Mouse (Mus musculus): ENCODE measurements around the gene Phyhd1.

The Phyhd1 gene

GRCm38 (mm10) chr2:30265767-30266253 is at the start of gene Phyhd1:
Gene Phyhd1 (plus strand): TSS chr2:30266203.
- peak; percentile 79 for DNase-seq (ENCODE audit: low spot score)

- no peak for DNase-seq (ENCODE audit: low spot score)
Observed at GRCm38 (mm10) chr2:30216293-30216692, 49.7 kb upstream of the Phyhd1 start.

DNA sequence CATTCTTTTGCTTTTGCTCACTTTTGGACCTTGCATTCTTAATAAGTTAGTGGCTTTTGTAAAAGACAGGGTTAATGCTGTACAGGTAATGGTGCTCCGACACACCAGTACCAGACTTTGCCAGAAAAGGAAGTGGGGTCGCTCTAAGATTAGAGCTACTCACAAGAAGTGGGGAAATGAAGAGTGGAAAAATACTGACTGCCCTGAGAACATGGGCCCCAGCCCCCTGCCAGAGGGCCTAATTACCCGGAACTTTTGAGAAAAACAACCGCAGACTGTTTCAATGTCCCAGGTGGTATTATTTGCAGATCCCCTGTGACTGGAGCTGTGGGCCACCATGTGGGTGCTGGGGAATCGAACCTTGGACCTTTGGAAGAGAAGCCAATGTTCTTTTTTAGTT is 30.4 kb upstream of the Phyhd1 start:
- DNase-seq (ENCODE audit: low spot score), result no peak

DNA sequence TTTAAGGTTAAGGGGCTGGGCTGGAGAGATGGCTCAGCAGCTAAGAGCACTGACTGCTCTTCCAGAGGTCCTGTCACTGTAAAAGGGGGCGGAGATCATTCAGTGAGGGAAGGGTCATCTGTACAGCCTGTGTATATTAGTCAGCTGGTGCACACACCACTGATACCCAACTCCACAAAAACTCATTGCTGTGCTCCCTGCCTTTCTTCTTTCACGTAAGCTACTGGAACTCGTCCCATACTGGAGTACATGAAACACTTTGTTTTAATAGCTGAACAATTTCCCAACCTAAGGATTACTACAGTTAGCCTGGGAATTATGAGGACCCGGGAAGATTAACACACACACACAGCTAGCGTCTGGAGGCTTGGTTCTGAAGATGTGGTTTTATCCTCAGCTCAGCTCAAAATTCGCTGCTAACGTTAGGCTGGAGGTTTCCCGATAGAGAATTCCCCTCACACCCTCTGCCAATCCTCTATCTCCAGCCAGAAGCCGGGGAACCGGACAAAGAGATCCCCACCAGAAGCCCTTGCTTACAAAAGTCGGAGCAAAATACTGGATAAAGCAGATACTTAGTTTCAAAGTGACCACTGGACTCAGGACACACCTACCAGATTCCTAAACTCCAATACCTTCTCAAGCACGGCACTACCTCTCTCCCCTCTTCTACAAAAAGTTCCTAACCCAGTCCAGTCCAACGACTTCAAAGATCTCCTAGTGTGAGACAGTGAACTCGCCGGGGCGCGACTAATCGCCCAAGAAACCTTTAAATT is 29.4 kb upstream of the Phyhd1 start:
- DNase-seq (ENCODE audit: low spot score), result peak; percentile 31

- DNase-seq (ENCODE audit: low spot score), result peak; percentile 96
Observed at GRCm38 (mm10) chr2:30237199-30237880, 28.7 kb upstream of the Phyhd1 start, which contains the start of gene Lrrc8a. Gene Lrrc8a (plus strand): TSS chr2:30237715.

GRCm38 (mm10) chr2:30237881-30238280 is 28.1 kb upstream of the Phyhd1 start:
- DNase-seq (ENCODE audit: low spot score), result no peak

DNA sequence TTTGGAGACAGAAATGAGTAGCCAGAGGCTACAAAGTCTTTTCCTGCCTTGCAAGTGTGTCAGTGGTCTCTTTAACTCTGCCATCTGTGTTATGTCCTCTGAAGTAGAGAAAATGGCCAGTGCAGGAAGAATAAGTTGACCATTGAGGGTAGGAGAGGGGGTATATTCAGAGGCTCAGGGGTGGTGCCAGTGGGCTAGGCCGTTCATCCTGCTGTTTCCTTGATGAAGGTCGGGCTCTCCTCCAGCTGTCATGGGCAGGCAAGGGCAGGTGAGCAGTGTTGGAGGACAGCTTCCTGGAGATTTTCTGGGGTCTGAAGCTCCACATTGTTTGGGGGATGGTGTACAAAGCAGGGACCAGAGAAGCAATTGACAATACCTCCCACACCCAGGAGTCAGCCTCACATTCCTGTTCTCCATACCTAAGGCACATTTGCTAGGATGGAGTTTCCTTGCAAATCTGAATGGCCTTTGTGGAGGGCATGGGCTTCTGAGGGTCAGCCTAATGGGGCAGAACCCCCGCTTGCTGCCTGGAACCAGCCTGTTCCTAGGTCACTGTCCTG is 27.0 kb upstream of the Phyhd1 start:
- DNase-seq (ENCODE audit: low spot score), result no peak

DNA sequence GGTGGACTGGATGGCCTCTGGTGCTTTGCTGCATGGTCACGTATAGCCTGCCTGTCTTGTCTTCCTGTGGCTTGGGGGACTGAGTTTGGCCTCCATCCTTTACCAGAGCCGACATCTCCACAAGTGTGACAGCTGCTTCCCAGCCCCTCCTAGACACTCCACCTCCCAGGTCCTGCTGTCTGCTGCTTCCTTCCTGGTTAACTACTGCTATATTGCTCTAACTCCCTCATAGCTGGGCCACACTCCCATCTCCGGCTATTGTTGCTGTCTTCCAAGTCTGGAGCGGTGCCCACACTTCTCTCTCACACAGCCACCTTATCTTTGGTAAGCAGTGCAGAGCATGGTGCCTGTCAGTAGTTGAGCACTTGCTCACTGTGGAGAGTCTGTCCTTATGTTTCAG is 26.2 kb upstream of the Phyhd1 start:
- peak; percentile 53 for DNase-seq (ENCODE audit: low spot score)

DNA sequence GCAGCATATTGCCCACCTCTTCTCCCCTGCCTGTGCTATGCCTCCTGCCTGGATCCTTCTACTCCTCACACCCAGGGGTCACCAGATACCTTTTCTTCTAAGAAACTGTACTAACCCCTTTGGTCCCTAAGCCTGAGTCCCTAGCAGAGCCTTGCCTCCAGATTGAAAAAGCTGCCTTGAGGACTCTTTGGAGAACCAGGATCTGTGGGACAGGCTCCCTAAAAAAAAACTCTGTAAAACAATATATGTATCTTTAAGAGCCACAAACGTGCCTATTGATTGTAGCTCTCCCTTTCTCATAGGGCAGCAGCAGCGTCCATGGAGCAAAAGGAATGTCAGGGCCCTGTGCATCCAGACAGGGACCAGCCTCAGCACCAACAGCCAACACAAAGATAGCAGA is 25.7 kb upstream of the Phyhd1 start, which contains the start of gene Gm28035:
Gm28035 (plus strand) TSS at position 301 of the 400 bp plus-strand sequence.
- DNase-seq (ENCODE audit: low spot score), result no peak

GRCm38 (mm10) chr2:30242509-30242908 is 23.5 kb upstream of the Phyhd1 start:
- DNase-seq (ENCODE audit: low spot score), result no peak

DNA sequence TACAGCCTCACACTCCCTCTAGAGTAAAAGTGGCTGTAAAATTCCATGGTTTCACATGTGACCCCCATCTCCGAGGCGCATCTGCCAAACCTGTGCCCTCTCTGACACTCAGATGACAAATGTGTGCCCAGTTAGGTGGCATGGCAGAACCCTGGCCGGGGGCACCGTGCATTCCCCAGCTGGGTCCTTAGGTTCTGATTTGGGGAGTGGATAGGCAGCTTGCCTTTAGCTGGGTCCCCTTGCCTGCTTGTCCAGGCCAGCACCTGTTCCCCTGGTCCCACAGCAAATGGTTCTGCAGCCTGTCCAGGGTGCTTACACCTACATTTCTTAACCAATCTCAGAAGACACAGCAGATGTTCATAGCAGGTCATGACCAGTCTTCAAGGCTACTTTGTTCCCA is 22.6 kb upstream of the Phyhd1 start:
- no peak for DNase-seq (ENCODE audit: low spot score)

DNA sequence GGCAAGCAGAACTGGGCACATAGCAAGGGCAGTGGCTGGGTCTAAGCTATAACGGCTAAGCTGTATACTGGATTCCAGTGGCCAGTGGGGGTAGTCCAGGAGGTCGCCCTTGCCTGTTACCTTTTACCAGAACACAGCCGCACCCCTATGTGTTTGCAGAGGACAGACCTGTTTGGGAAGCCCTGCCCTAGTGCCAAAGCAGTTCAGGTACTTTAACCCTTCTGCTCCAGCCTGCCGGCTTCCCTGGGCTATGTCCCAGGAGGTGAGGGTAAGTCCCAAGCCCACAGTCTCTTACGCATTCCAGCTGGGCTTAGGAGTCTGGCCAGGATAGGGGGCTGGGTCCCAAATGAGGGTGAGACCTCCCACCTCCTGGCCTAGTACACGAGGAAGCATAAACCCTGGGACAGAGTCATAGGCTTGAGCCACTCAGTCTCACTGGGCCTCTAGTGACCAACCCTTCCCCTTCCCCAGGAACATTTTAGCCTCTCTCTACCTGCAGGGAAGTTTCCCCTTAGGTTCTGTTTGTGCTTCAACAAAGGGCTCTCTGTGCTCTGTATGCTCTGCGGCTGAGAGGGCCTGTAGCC is 21.3 kb upstream of the Phyhd1 start:
- DNase-seq (ENCODE audit: low spot score), result no peak

DNA sequence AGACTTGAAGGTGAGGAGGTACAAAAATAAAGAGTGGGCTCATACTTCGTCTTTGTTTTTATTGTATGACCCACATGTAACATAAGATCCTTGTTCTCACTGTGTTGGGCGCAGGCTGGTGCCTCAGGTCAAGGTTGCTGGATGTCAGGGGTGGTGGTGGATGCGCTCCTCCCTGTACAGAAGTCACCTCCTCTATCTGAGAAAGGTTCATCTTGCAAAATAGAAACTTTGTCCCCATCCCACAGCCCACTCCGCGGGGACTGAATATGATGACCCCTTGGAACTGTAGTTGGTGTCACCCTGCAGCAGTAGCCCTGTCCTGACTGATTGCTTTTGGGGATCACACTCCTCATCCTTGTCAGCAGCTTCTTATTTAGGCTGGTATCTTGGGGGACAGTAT is 19.0 kb upstream of the Phyhd1 start:
- no peak for DNase-seq (ENCODE audit: low spot score)

GRCm38 (mm10) chr2:30247681-30248080 is 18.3 kb upstream of the Phyhd1 start:
- no peak for DNase-seq (ENCODE audit: low spot score)

- DNase-seq (ENCODE audit: low spot score), result no peak
Observed at GRCm38 (mm10) chr2:30249182-30249581, 16.8 kb upstream of the Phyhd1 start.

GRCm38 (mm10) chr2:30250166-30251128 is 15.6 kb upstream of the Phyhd1 start:
- DNase-seq (ENCODE audit: low spot score), result no peak

DNA sequence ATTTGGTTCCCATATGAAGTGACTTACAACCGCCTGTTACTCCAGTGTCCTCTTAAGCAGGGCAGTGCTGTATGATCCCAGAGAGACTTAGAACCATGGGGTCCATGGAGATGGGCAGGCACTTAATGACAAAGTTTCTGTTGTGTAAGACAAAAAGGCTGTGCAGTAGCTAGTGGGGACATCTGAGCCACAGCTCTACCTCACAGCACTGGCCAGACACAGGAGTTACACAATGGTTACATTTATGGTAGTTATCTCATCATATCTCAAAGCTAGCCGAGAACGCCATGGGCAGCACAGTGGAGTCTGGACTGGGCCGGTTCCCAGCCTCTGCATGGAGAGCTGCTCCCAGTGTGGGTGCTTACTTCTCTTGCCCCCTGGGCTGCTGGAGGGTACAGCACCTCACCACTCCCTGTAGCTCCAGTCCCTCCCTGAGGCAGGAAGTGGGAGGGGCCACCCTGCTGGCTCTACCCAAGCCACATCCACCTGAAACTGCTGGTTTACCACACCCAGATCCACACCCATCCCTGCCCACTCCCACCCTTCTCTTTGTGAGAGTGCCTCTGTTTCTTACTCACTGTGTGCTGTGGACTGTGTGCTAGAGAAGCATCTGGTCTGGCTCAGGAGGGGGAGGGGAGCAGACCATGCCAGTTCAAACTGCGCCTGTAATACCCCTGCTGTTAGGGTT is 14.4 kb upstream of the Phyhd1 start:
- DNase-seq (ENCODE audit: low spot score), result peak; percentile 57

GRCm38 (mm10) chr2:30252521-30252920 is 13.5 kb upstream of the Phyhd1 start:
- no peak for DNase-seq (ENCODE audit: low spot score)

DNA sequence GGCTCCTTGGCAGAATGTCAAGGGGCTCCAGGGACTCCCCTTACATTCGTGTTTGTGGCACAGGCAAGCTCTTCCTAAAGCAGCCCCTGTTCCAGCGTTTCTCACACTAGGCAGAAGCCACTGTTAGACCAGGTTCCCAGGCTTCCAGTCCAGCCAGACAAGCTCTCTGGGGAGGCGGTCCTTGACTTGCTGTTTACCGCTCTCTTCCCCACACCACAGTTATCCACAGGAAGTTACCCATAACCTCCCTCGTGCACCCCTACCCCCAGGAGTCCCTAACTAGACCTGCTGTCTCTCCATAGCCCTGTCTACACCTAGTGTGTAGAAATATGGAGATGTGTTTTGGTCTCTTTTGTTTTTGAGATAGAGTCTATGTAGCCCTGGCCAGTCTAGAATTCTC is 12.2 kb upstream of the Phyhd1 start:
- DNase-seq (ENCODE audit: low spot score), result no peak

GRCm38 (mm10) chr2:30255631-30256395 is 10.2 kb upstream of the Phyhd1 start:
- no peak for DNase-seq (ENCODE audit: low spot score)

Data from MN1 (cell line).